Mouse (Mus musculus) embryo, embryonic 11 days (tissue): Measurements from ENCODE around the gene Olfr512.
A peak's percentile ranks its signal among the peaks of the same experiment; 100 is the strongest.

ENCODE experiments used
- DNase-seq: peaks from one replicate; pipeline ENCODE4 v3.0.0-alpha.2; 2015

The Olfr512 gene

DNA sequence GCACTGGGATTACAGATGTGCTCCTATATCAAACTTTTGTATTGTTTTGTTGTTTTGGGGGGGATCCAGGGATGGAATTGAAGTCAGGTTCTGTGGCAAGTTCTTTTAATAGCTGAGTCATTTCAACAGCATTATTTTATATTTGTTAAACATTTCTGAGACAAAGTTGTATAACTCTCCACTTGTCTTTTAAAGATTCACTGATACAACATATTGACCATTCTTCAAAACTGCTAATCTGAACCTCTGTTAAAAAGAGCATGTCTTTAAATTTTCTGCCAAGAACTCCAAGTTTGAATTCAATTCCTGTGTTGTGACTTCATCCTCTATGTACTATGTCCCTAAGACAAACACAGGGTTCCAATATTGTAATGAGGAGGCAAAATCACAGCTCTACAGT lies at the start of gene Olfr512:
TSS of gene Olfr512 (plus strand) at position 301 of the 400 bp plus-strand sequence.
- no peak for DNase-seq

GRCm38 (mm10) chr7:108666118-108666517 lies 47.0 kb upstream of the Olfr512 start, which contains the start of gene Olfr510:
Gene Olfr510 (plus strand): TSS chr7:108666418.
- DNase-seq = no peak

DNA sequence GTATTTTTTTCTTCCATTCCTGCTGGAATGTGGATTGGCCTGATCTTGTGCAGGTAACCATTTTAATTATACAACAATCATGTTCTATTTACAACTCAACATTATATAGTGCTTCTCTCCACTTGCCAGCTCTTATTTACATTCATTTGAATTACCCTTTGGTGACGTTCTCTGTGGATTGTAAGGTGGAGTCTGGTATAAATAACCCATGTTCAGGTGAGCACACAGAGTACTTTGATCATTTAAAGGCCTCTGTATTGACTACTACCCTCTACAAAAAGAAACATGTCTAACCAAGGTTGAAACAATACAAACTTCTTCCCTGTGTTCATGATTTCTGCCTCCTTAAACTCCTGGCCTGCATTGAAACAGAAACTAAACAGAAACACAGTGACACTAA lies 42.1 kb upstream of the Olfr512 start:
- no peak for DNase-seq

DNA sequence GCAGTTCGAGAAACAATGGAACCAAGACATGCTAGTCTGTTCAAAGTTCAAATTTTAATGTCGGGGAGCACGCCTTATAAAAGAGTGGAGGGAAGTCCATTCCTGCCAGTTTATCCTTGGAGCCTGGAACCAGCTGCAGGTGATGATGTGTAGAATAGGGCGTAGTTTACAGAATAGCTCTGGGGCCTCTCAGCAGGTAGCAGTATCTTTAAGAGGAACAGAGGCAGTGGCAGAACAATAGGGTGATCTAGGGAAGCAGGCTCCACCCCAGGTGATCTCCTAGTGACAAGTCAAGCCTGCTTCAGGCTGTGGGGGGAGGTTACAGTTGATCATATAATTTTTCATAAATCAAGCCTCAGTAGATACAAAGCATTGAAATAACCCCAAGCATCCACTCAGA lies 34.2 kb upstream of the Olfr512 start:
- no peak for DNase-seq

- no peak for DNase-seq
These were observed 37.6 kb downstream of the Olfr512 start, which contains the start of gene Olfr513 for GRCm38 (mm10) chr7:108750673-108751072. Gene Olfr513 (plus strand): TSS chr7:108750973.

DNA sequence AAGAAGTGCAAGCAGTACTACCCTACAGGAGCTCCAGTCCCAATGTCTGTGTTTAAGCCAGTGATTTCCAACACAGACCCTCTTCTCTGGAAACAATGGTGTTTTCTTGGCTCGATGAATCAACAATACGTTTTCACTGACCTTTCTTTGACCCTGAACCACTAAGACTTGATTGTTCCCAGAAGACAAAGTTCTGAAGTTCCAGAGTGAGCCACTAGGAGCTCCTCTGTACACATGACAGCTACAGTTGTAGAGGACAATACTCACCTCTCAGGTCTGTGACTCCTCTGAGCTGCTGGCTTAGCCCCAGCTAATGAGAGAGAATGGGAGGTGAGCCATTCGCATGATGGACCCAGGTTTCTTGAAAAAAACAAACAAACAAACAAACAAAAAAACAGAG lies 47.3 kb downstream of the Olfr512 start:
- DNase-seq = peak; percentile 55
